Mouse (Mus musculus): Measurements from ENCODE around the gene Slc39a3. TPM values are rescaled to one million over a fixed set of nuclear protein-coding genes. Genes with fewer than 3 reads are reported as not detected.

Slc39a3 gene
- polyA plus RNA-seq, 1 experiment from 2014 or later = 22.6 TPM

Other genes with a start within 250 kb of the Slc39a3 start
- 75.6 and 78.9 TPM in 2 replicates for gene Sf3a2, start 239.2 kb downstream of the Slc39a3 start, polyA plus RNA-seq (2015; fragmentation: Nextera tagmentation; extraction: Ambion mirVana)
- gene Plekhj1, start 238.8 kb downstream of the Slc39a3 start, polyA plus RNA-seq (2015; fragmentation: Nextera tagmentation; extraction: Ambion mirVana) = 118 and 125 TPM in 2 replicates
- gene Amh, start 232.2 kb downstream of the Slc39a3 start, polyA plus RNA-seq (2015; fragmentation: Nextera tagmentation; extraction: Ambion mirVana) = not detected in 2 replicates
- 0.76 and 2.2 TPM in 2 replicates for gene Jsrp1, start 223.9 kb downstream of the Slc39a3 start, polyA plus RNA-seq (2015; fragmentation: Nextera tagmentation; extraction: Ambion mirVana)
- gene Oaz1, start 210.8 kb downstream of the Slc39a3 start, polyA plus RNA-seq (2015; fragmentation: Nextera tagmentation; extraction: Ambion mirVana) = 1,868 and 1,916 TPM in 2 replicates
- gene Lingo3, start 193.4 kb downstream of the Slc39a3 start, polyA plus RNA-seq (2015; fragmentation: Nextera tagmentation; extraction: Ambion mirVana) = 1.9 and 2.0 TPM in 2 replicates
- 313 and 339 TPM in 2 replicates for gene Lsm7, start 182.2 kb downstream of the Slc39a3 start, polyA plus RNA-seq (2015; fragmentation: Nextera tagmentation; extraction: Ambion mirVana)
- gene Sppl2b, start 182.2 kb downstream of the Slc39a3 start, polyA plus RNA-seq (2015; fragmentation: Nextera tagmentation; extraction: Ambion mirVana) = 49.3 and 54.5 TPM in 2 replicates
- not detected in 2 replicates for gene Tmprss9, start 165.6 kb downstream of the Slc39a3 start, polyA plus RNA-seq (2015; fragmentation: Nextera tagmentation; extraction: Ambion mirVana)
- gene Timm13, start 136.5 kb downstream of the Slc39a3 start, polyA plus RNA-seq (2015; fragmentation: Nextera tagmentation; extraction: Ambion mirVana) = 317 and 358 TPM in 2 replicates
- gene Lmnb2, start 119.2 kb downstream of the Slc39a3 start, polyA plus RNA-seq (2015; fragmentation: Nextera tagmentation; extraction: Ambion mirVana) = 51.5 and 63.4 TPM in 2 replicates
- 29.0 and 29.9 TPM in 2 replicates for gene Gadd45b, start 107.4 kb downstream of the Slc39a3 start, polyA plus RNA-seq (2015; fragmentation: Nextera tagmentation; extraction: Ambion mirVana)
- 11.3 and 13.1 TPM in 2 replicates for gene Gng7, start 22.5 kb downstream of the Slc39a3 start, polyA plus RNA-seq (2015; fragmentation: Nextera tagmentation; extraction: Ambion mirVana)
- 0.80 and 1.0 TPM in 2 replicates for gene Diras1, start 11.8 kb downstream of the Slc39a3 start, polyA plus RNA-seq (2015; fragmentation: Nextera tagmentation; extraction: Ambion mirVana)
- gene Sgta, start 22.8 kb upstream of the Slc39a3 start, polyA plus RNA-seq (2015; fragmentation: Nextera tagmentation; extraction: Ambion mirVana) = 218 and 222 TPM in 2 replicates
- 58.2 and 60.9 TPM in 2 replicates for gene Thop1, start 32.6 kb upstream of the Slc39a3 start, polyA plus RNA-seq (2015; fragmentation: Nextera tagmentation; extraction: Ambion mirVana)
- gene Creb3l3, start 61.4 kb upstream of the Slc39a3 start, polyA plus RNA-seq (2015; fragmentation: Nextera tagmentation; extraction: Ambion mirVana) = 0.53 and 1.5 TPM in 2 replicates
- 196 and 213 TPM in 2 replicates for gene Map2k2, start 68.5 kb upstream of the Slc39a3 start, polyA plus RNA-seq (2015; fragmentation: Nextera tagmentation; extraction: Ambion mirVana)
- gene Zbtb7a, start 97.8 kb upstream of the Slc39a3 start, polyA plus RNA-seq (2015; fragmentation: Nextera tagmentation; extraction: Ambion mirVana) = 27.0 and 27.9 TPM in 2 replicates
- gene Pias4, start 130.5 kb upstream of the Slc39a3 start, polyA plus RNA-seq (2015; fragmentation: Nextera tagmentation; extraction: Ambion mirVana) = 58.1 and 60.9 TPM in 2 replicates
- gene Eef2, start 139.2 kb upstream of the Slc39a3 start, polyA plus RNA-seq (2015; fragmentation: Nextera tagmentation; extraction: Ambion mirVana) = 622 and 633 TPM in 2 replicates
- gene Dapk3, start 145.6 kb upstream of the Slc39a3 start, polyA plus RNA-seq (2015; fragmentation: Nextera tagmentation; extraction: Ambion mirVana) = 57.1 and 60.1 TPM in 2 replicates
- gene 4930442H23Rik, start 146.4 kb upstream of the Slc39a3 start, polyA plus RNA-seq (2015; fragmentation: Nextera tagmentation; extraction: Ambion mirVana) = not detected in 2 replicates
- gene Nmrk2, start 164.6 kb upstream of the Slc39a3 start, polyA plus RNA-seq (2015; fragmentation: Nextera tagmentation; extraction: Ambion mirVana) = not detected in 2 replicates
- 1.3 and 1.8 TPM in 2 replicates for gene Atcay, start 193.4 kb upstream of the Slc39a3 start, polyA plus RNA-seq (2015; fragmentation: Nextera tagmentation; extraction: Ambion mirVana)
- gene Zfr2, start 195.7 kb upstream of the Slc39a3 start, polyA plus RNA-seq (2015; fragmentation: Nextera tagmentation; extraction: Ambion mirVana) = 11.8 and 12.0 TPM in 2 replicates
- gene Matk, start 215.5 kb upstream of the Slc39a3 start, polyA plus RNA-seq (2015; fragmentation: Nextera tagmentation; extraction: Ambion mirVana) = 7.0 and 7.4 TPM in 2 replicates
- gene Mrpl54, start 229.5 kb upstream of the Slc39a3 start, polyA plus RNA-seq (2015; fragmentation: Nextera tagmentation; extraction: Ambion mirVana) = 197 and 202 TPM in 2 replicates
- gene Apba3, start 229.5 kb upstream of the Slc39a3 start, polyA plus RNA-seq (2015; fragmentation: Nextera tagmentation; extraction: Ambion mirVana) = 61.9 and 67.9 TPM in 2 replicates